Mouse (Mus musculus): ENCODE measurements around the gene Mast2.

Gene Mast2

DNA sequence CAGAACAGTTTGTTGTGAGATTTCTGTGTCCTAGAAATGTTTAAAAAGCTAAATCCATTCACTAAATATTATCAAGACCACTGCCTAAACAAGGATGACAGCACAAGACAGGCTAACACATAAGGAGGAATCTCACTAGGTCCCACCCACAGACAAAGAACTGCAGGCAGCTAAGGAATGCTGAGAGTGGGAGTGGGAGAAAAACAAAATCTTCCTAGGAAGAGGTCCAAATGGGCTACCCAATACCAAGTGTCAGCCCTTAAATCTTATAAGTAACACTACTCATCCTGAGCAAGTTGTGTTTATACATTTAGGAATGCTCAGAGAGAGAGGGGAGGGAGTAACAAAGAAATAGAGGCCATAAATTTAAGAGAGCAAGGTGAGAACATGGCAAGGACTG lies 52.6 kb downstream of the Mast2 start:
- no peak for DNase-seq (ENCODE audit: extremely low read depth, low read depth)

DNA sequence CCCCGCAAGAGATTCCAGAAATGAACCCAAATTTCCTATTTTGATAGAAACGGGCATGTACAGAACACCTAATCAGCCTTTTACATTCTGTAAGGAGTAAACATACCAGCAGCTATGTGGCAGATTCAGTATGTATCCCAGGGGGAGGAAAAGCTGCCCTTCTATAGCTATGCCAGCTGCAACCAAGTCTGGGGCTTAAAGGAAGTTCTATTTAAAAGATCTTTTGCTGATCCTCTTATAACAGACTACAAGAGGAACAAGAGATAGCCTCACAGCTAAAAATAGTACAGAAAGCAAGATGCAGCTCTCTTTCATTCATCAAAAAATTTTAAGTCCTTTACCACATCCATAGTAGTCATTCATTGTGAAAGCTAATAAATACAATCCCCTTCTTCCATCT lies 57.3 kb downstream of the Mast2 start:
- DNase-seq (ENCODE audit: extremely low read depth, low read depth), result no peak

GRCm38 (mm10) chr4:116405955-116406351 lies 58.0 kb downstream of the Mast2 start:
- no peak for DNase-seq (ENCODE audit: extremely low read depth, low read depth)

DNA sequence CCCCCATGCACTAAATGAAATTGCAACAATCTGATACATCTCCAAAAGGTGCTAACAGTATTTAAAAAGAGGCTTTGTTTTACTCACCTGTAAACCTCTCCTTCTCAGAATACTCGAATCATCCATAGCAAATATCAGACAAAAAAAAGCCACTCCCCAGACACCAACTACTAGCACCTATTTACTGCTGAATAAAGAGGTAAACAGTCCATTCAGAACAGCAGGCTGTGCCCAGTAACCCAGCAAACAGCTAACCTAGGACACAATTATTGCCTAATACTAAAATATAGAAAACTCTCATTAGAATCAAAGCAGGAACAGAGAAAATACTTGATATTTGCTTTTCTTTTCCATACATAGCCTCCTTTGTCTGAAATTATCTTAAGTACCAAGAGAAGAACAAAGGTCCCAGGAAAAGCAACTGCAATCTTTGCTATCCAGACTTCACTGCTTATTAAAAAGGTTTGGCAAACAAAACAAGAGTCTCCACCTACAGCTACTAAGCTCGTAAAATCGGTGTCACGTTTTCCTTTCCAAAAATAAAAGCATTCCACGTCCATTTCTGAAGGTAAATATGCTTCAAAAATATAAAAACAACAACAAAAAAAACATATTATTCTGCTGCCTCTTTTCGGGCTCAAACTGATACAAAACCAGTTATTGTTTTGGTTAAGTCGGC lies 58.6 kb downstream of the Mast2 start:
- no peak for DNase-seq (ENCODE audit: extremely low read depth, low read depth)

DNA sequence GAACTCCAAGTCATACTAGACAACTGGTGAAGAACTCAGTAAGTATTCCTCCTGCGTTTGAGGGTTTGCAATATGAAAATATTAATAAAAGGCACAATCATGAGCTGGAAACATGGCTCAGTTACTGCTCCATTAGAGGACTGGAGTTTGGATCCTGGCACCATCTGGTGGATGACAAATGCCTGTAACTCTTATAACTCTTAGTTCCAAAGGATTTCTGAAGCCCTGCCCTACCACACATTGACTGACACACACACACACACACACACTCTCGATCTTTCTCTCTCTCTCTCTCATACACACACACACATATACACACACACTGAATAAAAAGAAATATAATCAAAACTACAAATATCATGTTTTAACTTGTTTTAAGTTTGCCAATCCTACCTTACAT lies 60.1 kb downstream of the Mast2 start:
- no peak for DNase-seq (ENCODE audit: extremely low read depth, low read depth)

GRCm38 (mm10) chr4:116402708-116403107 lies 61.3 kb downstream of the Mast2 start:
- DNase-seq (ENCODE audit: extremely low read depth, low read depth), result peak; percentile 52

DNA sequence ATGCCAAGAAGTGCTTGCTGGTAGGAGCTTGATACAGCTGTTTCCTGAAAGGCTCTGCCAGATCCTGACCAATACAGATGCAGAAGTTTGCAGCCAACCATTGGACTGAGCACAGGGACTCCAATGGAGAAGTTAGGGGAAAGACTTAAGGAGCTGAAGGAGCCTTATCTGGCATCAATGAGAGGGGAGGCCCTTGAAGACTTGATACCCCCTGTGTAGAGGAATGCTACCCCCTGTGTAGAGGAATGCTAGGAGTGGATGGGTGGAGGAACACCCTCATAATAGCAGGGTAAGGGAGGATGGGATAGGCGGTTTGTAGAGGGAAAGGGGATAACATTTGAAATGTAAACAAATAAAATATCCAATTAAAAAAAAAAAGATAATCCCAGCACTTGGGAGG lies 65.9 kb downstream of the Mast2 start:
- DNase-seq (ENCODE audit: extremely low read depth, low read depth), result no peak

DNA sequence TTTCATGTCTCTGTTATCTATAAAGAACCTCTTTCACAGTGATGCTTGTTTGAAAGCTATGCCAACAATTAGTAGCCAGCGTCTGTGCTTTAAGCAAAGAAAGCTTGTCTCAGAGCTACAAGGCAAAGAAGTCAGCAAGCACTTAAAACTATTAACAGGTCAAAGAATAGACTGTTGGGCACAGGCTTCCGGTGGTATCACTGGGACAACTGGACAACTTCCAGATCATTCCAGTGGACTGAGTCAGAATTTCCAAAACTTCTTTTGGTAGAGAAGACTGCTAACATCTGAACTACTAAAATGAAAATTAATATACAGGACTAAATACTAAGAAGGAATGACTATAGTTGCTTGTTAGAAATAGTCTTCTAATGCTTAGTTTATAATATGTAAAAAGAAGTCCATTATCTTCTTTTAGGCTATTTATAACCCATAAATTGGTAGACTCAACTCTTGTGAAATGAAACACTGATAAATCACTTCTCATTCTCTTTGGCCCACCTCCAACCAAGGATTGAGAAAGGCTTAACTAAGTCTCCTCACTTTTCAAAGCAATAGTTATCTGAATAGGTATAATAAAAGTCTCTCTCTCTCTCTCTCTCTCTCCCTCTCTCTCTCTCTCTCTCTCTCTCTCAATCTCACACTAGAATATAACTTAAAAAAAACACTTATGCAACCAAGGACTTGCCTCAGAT lies 85.9 kb downstream of the Mast2 start:
- DNase-seq (ENCODE audit: extremely low read depth, low read depth), result no peak

GRCm38 (mm10) chr4:116371676-116372075 lies 92.3 kb downstream of the Mast2 start:
- DNase-seq (ENCODE audit: extremely low read depth, low read depth), result no peak

DNA sequence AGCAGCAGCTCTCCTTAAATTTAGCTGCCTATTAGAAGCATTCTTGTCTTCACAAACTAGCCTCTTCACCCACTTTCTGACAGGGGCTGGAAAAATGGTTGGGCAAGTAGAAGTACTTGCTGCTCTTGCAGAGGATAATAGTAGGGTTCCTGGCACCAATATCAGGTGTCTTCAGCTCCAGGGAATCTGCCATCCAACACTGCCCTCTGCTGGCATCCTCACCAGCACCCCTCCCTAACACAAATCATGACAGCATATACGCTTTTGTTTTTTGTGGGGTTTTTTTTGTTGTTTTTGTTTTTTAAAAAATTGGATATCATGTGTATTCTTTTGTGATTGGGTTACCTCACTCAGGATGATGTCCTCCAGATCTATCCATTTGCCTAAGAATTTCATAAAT lies 105.9 kb downstream of the Mast2 start:
- peak; percentile 3 for DNase-seq (ENCODE audit: extremely low read depth, low read depth)

GRCm38 (mm10) chr4:116352919-116353318 lies 111.1 kb downstream of the Mast2 start:
- no peak for DNase-seq (ENCODE audit: extremely low read depth, low read depth)

DNA sequence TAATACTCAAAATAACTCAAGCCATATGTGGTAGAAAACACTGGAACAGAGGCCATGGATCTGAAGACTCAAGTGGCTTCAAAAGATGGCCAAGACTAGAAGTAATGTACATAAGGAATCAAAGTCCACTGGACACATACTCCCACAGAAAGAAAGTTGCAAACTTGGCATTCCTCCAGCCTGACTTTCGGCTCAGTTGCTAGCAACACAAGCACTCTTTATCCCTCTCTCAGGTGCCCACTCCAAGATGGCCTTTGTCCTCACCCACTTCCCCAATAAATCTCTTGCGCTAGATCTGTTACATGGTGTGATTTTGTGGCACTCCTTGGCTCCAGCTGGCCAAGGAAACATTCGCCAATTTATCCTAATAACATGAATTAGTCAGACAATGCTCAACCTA lies 111.5 kb downstream of the Mast2 start:
- no peak for DNase-seq (ENCODE audit: extremely low read depth, low read depth)

DNA sequence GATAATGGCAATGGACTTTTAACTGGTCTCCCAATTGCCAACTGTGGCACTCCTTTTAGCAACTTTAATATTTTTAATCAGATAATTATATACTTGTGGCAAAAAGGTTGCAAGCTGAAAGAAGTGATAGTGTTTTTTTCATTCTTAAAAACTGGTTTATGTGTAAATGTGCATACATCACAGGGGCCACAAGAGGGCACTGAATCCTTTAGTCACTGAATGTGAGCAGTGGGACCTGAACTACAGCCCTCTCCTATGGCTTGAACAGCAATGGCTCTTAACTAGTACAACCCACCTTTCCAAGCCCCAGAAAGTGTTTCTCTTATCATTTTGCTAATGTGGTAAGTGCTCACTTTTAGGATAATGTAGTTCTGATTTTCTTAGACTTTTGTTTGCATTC lies 121.9 kb downstream of the Mast2 start:
- DNase-seq (ENCODE audit: extremely low read depth, low read depth), result peak; percentile 30

DNA sequence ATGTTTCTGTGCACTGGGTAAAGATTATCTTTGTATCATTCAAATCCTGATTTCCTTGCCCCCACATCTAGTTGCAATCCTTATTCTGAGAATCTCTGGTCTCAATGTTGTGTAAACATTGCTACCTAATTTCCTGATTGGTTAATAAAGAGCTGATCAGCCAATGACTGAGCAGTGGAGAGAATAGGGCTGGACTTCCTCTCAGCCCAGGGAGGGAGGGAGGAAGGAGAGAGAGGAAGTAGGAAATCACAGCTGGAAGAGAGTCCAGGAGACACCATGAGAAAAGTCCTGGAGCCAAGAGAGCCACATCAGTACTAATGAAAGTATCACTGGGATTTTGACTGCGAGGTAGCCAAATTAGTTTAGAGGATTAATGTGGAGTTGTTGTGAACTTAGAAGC lies 127.7 kb downstream of the Mast2 start:
- DNase-seq (ENCODE audit: extremely low read depth, low read depth), result no peak

GRCm38 (mm10) chr4:116329256-116329655 lies 134.7 kb downstream of the Mast2 start:
- DNase-seq (ENCODE audit: extremely low read depth, low read depth), result no peak

DNA sequence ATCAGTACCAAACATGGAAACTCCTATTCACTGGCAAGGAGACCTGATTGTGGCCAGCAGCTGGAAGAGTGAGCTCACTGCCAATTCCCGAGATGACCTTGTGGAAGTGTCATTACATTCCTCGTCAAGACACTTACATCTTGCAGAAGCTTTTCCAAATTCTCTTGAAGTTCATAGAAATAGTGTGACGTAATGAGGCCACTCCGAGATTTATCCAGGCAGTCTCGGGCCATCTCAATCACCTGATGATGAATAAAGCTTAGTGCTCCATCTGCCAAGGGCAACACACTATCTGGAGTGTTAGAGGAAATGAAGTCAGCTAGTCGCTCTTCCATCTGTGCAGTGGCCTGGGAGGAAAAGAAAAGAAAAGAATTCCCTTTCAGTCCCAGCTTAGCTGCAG lies 141.9 kb downstream of the Mast2 start:
- no peak for DNase-seq (ENCODE audit: extremely low read depth, low read depth)

- DNase-seq (ENCODE audit: extremely low read depth, low read depth), result no peak
Measured at GRCm38 (mm10) chr4:116317575-116317974, 146.4 kb downstream of the Mast2 start.

- no peak for DNase-seq (ENCODE audit: extremely low read depth, low read depth)
Measured at GRCm38 (mm10) chr4:116304551-116304950, 159.4 kb downstream of the Mast2 start.

- no peak for DNase-seq (ENCODE audit: extremely low read depth, low read depth)
Measured at GRCm38 (mm10) chr4:116300878-116301355, 163.1 kb downstream of the Mast2 start.

- DNase-seq (ENCODE audit: extremely low read depth, low read depth), result peak; percentile 10
Measured at GRCm38 (mm10) chr4:116293296-116293695, 170.7 kb downstream of the Mast2 start.

DNA sequence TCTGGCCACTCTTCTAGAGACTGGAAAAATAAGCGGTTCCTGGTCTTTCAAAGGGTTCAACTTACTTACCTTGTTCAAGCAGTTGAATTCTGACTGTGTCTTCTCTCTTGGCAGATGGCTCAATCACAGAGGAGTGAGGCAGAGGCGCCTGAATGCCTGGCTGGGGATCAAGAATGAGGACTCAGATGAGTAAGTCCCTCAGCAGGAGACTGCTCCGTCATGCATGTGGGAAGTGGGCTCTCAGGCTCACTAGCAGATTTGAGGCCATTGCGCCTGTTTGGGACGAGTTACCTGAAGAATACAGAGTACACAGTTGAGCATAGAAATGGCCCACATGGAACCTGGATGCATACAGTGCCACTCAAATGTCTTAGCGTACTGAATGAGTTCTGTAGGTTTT lies 172.4 kb downstream of the Mast2 start:
- no peak for DNase-seq (ENCODE audit: extremely low read depth, low read depth)

GRCm38 (mm10) chr4:116282211-116282610 lies 181.8 kb downstream of the Mast2 start:
- no peak for DNase-seq (ENCODE audit: extremely low read depth, low read depth)

- no peak for DNase-seq (ENCODE audit: extremely low read depth, low read depth)
Measured at GRCm38 (mm10) chr4:116268220-116268619, 195.8 kb downstream of the Mast2 start.
